Mouse (Mus musculus) bone marrow, adult 2 months (tissue): Measurements from ENCODE around the gene Fbxl16.

Experiments used
- CTCF ChIP-seq: fragments of 200-500 bp; IDR thresholded peaks from 2 replicates; pipeline ENCODE4 v1.5.1; 2011; ENCODE audit warnings: low read length, control low read depth; ENCODE audit not compliant: control insufficient read depth, insufficient read depth
- POLR2A ChIP-seq: fragments of 200-500 bp; IDR thresholded peaks from 2 replicates; pipeline ENCODE4 v1.6.1; 2011; ENCODE audit warnings: low read depth, mild to moderate bottlenecking, control low read depth, low read length, borderline replicate concordance; ENCODE audit not compliant: control insufficient read depth

- TF ChIP-seq CTCF (no peak), POLR2A (0 out of 2 replicates have a peak, but pooled peaks have one; percentile 13)
These were observed 51.3 kb downstream of the Fbxl16 start for GRCm38 (mm10) chr17:25860229-25860628.
